Mouse (Mus musculus) ES-CJ7 (cell line): ENCODE data around the gene Rpp14.

Source experiments
- DNase-seq: peaks from one replicate; pipeline ENCODE4 v3.0.0; 2011; ENCODE audit warnings: low read depth, low spot score

The Rpp14 gene

GRCm38 (mm10) chr14:8114756-8115155 is 34.6 kb downstream of the Rpp14 start:
- DNase-seq = no peak

- DNase-seq = no peak
These were observed 35.6 kb downstream of the Rpp14 start for GRCm38 (mm10) chr14:8115772-8116171.

GRCm38 (mm10) chr14:8117371-8117770 is 37.2 kb downstream of the Rpp14 start:
- no peak for DNase-seq

GRCm38 (mm10) chr14:8119454-8119853 is 39.3 kb downstream of the Rpp14 start:
- DNase-seq = no peak

GRCm38 (mm10) chr14:8119904-8120303 is 39.7 kb downstream of the Rpp14 start:
- no peak for DNase-seq

- DNase-seq = no peak
These were observed 43.0 kb downstream of the Rpp14 start for GRCm38 (mm10) chr14:8123141-8123540.

GRCm38 (mm10) chr14:8123611-8124010 is 43.4 kb downstream of the Rpp14 start:
- peak; percentile 15 for DNase-seq

GRCm38 (mm10) chr14:8124046-8124881 is 44.1 kb downstream of the Rpp14 start:
- DNase-seq = peak; percentile 58

GRCm38 (mm10) chr14:8127971-8128370 is 47.8 kb downstream of the Rpp14 start:
- DNase-seq = no peak

GRCm38 (mm10) chr14:8132789-8133188 is 52.6 kb downstream of the Rpp14 start:
- DNase-seq = no peak

GRCm38 (mm10) chr14:8134234-8134633 is 54.1 kb downstream of the Rpp14 start:
- no peak for DNase-seq

- DNase-seq = no peak
These were observed 55.0 kb downstream of the Rpp14 start for GRCm38 (mm10) chr14:8135130-8135529.

- peak; percentile 59 for DNase-seq
These were observed 59.9 kb downstream of the Rpp14 start for GRCm38 (mm10) chr14:8139724-8140710.

- DNase-seq = no peak
These were observed 61.0 kb downstream of the Rpp14 start for GRCm38 (mm10) chr14:8141131-8141530.
